Mouse (Mus musculus) brain, embryonic 14.5 days (tissue): ENCODE data around the gene B4galt5.

Source experiments
- CTCF ChIP-seq: fragments of 200-500 bp; IDR thresholded peaks from 2 replicates; pipeline ENCODE4 v1.5.1; 2012; ENCODE audit warnings: inconsistent platforms, mild to moderate bottlenecking, moderate library complexity, borderline replicate concordance; ENCODE audit not compliant: insufficient read depth, insufficient read length; ENCODE audit errors: extremely low read depth
- POLR2A ChIP-seq: fragments of 200-500 bp; IDR thresholded peaks from 2 replicates; pipeline ENCODE4 v1.6.1; 2012; ENCODE audit warnings: mild to moderate bottlenecking, inconsistent platforms, borderline replicate concordance; ENCODE audit not compliant: poor library complexity, insufficient read depth, insufficient read length, severe bottlenecking; ENCODE audit errors: extremely low read depth

DNA sequence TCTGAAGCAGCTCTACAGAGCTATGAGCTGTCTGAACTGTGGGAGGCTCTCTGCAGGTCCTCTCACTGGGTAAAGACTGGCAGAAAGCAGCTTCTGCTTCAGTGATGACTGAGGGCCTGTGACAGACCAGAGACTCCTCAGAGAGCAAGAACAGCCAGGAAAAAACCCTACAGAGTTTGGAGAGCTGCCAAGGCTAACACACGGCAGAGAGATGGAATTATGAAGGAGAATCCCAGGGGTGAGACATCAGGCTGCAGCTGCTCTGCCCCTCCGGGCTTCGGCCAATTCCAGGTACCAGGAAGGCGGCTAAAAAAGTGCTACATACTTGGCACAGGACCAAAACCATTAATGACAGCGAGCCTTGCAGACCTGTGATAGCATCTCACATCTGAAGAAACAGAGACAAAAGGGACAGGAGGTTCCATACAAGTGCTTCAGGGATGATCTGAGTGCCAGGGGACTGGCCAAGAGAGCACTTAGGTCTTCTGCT, 17.5 kb downstream of the B4galt5 start:
- no peak for TF ChIP-seq CTCF
- no peak for TF ChIP-seq POLR2A
